Mouse (Mus musculus) inflammation-experienced regulatory T-cells, adult 6 months (primary cell): Measurements from ENCODE around the gene Col4a1. TPM values are rescaled to one million over a fixed set of nuclear protein-coding genes. Genes with fewer than 3 reads are reported as not detected.

Experiments
- ATAC-seq: one replicate; pipeline ENCODE4 v1.8.0; 2017
- polyA plus RNA-seq, 3 experiments: library from polyadenylated mRNA; unstranded; fragments of 100-300 nt; shearing (Covaris generic); gene quantifications; one replicate each; pipeline ENCODE4 v1.2.1; 2017

Col4a1 gene
- polyA plus RNA-seq, 3 experiments from 2014 or later: 0.40 TPM; not detected in 2

DNA sequence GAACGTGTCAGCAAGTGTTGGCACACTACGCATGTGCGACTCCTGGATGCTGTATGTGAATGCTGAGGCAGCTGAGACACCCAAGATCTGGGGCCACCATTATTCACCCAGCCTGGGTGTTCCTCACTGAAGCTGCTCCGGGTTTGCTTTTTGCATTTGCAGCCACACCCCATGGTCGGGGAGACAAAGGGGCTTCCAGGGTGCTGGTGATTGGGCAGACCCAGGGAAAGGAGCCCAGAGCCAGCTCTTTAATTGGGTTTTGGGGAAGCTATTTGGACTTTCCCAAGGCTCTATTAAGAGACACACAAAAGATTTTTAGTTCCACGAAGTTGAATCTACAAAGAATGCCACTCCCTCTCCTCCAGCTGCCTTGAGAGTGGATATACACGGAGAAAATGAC is 85.2 kb downstream of the Col4a1 start:
- ATAC-seq: no peak

DNA sequence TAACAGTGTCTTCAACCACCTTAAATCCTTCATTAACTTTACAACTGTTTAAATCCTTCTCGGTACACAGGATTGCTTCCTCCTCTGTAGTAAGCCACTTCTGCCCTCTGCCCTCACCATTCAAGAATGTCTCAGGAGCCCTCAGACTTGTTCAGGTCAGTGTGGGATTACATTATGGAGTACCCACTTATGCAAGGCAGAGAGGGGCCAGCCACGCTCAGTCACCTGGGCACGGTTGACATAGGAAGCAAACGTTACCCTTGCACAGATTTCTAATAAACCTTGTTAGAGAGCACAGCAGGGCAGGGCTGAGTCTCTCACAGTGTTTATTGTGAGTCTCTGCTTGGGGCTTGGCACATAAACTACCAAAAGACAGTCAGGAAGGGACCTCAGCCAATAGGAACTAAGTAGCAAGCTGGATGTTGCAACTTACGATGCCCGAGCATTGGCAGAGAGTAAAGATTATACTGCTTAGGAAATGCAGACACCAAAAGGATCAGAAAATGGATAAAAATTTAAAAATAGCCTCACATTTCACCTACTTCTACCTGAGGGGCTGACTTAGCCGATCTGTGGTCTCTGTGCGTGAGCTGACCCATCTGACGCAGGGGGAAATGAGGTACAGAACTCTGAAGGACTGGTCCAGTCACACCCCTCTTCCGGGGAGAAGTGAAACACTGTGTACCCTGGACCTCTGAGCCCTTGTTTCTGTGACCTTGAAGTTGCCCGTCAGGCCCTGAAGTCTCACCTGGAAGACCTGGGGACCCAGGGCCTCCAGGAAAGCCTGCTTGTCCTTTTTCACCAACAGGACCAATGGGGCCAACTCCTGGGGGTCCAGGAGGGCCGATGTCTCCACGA is 86.8 kb downstream of the Col4a1 start:
- ATAC-seq: no peak

- no peak for ATAC-seq
Measured at GRCm38 (mm10) chr8:11224178-11224577, 88.4 kb downstream of the Col4a1 start.

- ATAC-seq: no peak
Measured at GRCm38 (mm10) chr8:11221353-11221752, 91.3 kb downstream of the Col4a1 start.

- ATAC-seq: no peak
Measured at GRCm38 (mm10) chr8:11219282-11219681, 93.3 kb downstream of the Col4a1 start.

GRCm38 (mm10) chr8:11215231-11215630 is 97.4 kb downstream of the Col4a1 start:
- no peak for ATAC-seq

- no peak for ATAC-seq
Measured at GRCm38 (mm10) chr8:11206509-11206908, 106.1 kb downstream of the Col4a1 start.

- ATAC-seq: no peak
Measured at GRCm38 (mm10) chr8:11205532-11205931, 107.1 kb downstream of the Col4a1 start.

DNA sequence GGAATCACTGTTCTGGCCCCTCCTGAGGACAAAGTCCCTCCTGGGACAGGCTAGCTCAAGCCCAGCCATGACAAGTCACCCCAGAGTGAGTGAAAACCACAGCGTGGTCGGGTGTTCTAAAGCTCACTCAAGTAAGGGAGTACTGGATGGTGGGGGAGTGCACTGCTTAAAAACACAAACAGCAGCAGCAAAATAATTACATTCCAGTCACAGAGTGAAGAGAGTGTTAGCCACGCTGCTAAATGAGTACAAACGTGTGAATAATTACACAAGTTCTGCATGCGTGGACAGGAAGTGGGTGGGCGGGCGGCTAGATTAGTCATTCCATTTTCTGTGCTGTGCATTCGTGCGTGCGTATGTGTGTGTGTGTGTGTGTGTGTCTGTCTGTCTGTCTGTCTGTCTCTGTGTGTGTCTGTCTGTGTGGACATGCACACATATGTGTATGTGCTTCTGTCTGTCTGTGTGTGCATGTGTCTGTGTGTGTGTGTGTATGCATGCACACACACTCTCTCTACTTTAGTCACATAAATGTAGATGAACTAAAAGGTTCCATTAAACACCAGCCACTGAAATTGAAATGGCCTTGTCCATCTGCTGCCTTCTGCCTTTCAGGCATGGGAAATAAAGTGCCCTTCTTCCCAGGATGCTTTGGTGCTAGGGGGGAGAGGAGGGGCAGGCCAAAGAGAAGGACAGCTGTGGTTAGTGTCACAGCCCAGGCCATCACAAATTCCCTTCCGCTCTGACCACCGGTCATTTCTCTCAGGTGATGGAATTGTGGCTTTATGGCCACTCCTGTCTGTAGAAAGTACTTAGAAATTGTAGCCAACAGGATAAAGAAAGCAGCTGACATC is 109.1 kb downstream of the Col4a1 start:
- no peak for ATAC-seq

DNA sequence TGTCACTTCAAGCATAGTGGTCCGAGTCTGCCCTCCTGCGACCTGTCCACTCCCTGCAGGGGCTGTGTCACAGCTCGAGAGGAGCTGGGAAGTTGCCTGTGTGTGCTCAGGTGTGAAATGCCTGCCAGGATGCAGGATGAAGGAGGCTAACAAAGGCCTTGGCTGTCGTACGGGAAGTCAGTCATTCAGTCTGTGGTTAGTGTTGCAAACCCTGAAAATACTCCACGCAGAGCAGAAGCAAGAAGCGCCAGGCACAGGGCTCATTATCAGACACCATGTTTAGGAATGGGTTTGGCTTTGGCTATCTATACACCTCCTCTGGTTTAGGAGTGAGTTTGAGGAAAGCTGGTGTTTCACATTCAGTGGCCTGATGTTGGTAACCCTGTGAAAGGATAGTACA is 114.0 kb downstream of the Col4a1 start:
- no peak for ATAC-seq

DNA sequence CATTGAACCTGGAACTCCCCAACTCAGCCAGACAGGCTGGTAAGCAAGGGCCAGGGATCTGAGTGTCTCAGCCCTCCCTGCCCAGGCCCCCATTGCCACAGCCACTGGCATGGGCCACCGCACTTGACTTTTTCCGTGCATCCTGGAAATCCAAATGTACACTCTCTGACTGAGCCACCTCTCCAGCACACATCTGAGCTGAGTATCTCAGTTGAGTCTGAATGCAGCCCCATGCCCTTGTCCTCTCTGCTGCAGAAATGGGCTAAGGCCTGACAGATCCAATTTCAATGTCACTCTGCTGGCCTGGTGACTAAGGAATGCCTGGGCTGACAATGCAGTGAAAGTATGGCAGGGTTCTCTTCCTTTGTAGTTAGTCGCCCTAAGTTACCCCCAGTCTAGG is 114.6 kb downstream of the Col4a1 start:
- no peak for ATAC-seq

DNA sequence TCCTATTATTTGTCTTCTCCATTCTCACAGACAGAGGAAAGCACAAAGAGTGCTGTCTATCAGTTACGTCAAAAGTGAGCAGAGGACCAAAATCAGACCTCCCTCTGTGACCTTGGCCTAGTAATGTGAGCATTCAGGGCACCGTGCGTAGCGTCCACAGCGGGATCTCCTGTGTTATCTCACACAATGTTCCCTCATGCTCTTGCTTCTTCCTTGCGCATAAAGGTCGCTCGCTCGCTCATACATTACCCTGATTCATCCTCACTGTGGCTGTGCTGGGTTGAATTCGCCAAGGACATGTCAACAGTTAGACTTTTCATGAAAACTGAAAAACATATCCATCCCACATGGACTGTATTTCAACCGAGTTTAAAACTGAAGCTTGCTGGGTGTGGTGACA is 115.4 kb downstream of the Col4a1 start:
- ATAC-seq: no peak

DNA sequence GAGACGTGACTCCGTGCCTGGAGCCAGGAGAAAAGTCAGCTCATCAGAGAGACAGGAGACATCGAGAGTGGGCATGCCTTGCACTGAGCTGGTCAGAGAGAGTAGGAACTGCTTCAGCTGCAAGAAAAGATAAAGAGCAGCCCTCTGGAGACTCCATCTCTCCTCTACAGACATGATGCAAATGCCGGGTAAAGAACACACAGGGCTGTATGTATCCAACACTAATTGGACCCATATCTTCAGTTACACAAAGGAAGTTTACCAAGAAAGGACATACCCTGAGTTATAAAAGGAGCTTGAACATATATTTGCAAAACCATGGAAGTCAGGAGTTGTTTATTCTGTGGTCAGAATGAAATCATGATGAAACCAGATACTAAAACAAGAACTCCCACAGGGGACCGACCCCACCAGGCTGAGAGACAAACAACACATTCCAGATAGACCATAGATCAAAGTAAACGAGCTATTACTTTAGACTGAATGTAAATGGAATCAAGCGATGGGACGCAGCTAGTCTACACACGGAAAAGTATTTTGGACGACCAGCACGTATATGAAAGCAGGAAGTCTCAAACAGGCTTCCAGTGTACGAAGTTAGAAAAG is 119.8 kb downstream of the Col4a1 start:
- no peak for ATAC-seq

DNA sequence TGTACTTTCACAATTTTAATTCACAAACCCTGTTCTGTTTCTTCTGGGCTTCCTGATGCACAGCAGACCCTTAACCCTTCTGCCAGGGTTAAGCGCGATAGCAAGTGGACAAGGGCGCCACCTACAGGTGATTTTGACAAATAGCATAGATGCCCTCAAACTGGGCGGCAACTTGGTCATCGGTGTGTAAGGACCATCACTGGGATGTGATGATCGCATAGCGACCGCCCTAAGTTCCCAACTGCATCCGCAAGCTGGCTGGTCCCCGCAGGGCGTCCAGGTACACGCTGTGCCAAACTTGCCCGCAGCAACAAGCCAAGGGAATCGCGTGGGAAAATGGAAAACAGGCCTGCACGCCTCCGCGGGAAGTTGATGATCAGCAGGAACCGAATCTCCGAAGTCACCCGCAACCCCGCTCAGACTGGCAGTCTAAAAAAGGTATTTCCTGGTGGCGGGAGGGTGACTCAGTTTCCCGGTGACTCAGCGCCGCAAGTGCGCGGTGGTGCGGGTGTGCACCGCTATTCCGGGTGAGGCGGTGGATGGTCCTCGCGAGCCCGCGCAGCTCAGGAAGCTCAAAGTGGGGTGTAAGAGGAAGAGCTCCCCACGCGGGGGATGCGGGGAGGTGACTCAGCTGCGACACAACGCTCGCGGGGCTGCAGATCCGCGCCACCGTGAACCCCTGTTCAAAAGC is 124.9 kb downstream of the Col4a1 start:
- ATAC-seq: no peak

DNA sequence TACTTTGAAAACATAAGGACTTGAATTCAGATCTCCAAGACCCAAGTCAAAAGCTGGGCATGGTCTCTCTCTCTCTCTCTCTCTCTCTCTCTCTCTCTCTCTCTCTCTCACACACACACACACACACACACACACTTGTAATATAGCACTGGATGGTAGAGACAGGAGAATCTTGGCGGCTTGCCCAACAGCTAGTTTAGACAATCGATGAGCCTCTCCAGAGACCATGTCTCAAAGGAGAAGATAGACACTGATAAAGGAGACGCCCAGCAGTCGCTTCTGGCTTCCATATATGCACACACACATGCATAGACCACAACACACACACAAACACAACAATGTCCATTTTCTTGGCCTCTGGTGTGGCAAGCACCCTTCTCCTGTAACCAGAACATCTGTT is 126.2 kb downstream of the Col4a1 start:
- ATAC-seq: no peak

- ATAC-seq: no peak
Measured at GRCm38 (mm10) chr8:11185672-11186071, 127.0 kb downstream of the Col4a1 start.

GRCm38 (mm10) chr8:11183611-11184031 is 129.0 kb downstream of the Col4a1 start:
- ATAC-seq: no peak

DNA sequence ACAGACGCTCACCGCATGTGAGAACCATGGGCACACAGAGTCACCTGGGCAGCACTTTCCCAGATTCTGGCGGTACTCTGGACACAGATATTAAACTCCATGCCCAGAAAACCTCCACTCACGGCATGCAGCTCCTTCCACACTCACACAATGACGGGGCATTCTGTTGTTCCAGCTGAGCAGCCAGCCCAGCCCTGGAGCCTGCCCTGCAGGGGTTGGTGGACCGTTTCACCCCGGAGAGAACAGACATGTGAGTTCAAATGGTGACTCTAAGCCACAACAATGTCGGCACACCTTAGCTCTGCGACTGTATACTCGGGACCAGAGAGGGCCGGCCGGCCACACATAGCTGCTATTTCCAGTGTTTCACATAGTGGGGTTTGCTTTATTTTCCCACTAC is 130.0 kb downstream of the Col4a1 start:
- ATAC-seq: no peak

- no peak for ATAC-seq
Measured at GRCm38 (mm10) chr8:11182148-11182484, 130.5 kb downstream of the Col4a1 start.

DNA sequence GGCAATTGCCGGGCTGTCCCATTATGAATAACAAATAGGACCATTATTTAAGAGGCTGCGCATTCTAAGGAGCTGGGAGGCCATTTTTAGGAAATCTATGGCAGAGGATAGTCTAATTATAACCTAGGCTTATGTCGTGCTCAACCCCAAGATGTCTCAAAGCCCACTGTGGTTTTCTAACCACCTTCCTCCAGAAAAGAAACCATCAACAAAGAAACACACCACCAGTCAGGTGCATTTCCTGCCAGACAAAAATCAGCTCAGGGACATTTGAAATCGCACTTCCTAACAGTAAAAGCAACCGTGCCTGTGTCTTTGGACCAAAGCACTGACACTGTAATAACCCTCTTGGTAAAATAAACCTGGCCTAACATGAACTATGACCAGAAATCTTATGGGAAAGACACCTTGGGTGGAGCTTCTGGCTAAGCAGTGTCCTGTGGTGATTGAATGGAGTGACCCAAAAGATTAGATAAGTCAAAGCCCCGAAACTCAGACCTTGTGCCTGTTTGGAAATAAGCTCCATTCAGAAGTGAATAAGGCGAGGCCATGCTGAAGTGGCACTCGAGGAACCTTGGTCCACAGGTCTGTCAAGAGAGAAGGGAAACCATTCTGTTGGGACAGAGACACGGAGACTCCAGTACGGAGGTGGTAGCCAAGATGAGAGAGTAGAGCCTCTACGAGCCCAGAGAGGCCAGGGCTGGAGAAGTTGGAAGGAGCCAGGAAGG is 131.0 kb downstream of the Col4a1 start:
- ATAC-seq: no peak

GRCm38 (mm10) chr8:11179869-11180268 is 132.8 kb downstream of the Col4a1 start:
- no peak for ATAC-seq

DNA sequence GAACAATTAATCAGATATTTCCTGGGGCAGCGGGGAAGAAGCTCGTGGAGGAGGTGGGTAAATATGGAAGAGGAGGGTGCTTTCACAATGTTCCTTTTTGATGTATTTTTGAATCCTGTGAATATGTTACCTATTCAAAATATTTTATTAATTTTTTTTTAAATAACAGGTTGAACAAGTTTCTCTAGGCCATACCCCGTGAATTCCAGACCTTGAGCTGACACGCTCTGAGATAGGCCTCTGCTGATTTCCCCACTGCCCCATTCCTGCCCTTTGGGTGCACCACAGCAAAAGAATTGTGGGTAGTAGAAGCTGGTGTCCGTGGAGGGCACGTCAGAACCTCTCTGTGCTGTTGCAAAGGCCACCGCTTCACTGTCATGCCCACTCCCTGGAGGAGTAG is 136.2 kb downstream of the Col4a1 start:
- ATAC-seq: no peak
